Mouse (Mus musculus): ENCODE results near the gene Htr1d. TPM values are rescaled to one million over a fixed set of nuclear protein-coding genes. Genes with fewer than 3 reads are reported as not detected.

Gene Htr1d
- polyA plus RNA-seq (2017; shearing (Covaris generic)) = 0.77 TPM

DNA sequence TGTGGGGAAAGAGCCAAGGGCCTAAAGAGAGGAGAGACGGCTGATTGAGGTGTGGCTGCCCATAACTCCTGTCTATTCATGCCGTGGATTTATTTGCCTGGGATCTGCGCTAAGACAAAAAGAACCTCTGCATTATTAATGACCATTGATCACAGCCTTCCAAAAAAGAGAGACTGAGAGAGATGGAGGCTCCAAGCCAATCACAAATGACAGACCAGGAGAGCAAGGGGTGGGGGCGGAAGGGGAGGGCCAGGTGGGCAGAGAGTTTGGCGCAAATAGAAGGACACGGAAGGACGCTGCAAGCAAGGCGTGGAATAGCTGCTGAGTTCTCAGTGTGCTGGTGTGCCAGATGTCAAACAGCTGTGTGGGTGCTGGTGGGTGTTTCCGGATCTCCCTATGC is at the start of gene Htr1d:
TSS of gene Htr1d (plus strand) at position 301 of the 400 bp plus-strand sequence.

DNA sequence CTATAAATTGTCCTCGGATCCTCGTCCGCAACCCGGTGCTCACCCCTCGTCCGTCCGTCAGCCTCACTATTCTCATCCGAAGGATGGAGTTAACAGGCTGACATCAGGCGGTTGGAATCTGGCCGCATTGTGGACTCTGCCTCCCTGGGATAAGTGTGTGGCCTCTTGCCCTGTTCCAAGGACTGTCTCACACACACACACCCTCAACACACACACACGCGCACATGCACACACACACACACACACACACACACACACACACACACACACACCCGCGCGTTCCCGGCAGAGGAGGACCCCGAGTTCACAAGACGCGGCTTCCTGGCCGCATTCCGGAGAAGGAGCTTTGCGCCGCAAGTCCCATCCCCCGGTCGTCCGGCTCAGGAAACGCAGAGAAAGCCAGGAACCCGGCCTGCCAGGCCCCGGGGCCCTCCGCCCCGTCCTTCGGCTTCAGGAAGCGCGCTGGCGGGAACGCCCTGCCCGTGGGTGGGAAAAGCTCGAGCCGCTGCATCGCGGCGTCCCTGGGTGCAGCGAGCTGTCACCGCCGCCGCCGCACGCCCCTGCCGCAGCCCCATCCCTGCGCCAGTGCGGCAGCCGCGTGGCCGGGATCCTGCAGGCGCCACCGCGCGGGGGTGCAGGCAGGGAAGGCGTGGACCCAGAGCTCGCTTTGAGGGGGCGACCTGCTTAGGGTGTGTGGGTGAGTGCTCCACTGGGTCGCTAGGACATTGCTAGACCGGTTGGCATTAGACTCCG is 38.9 kb downstream of the Htr1d start, which contains the start of gene 6030445D17Rik:
TSS of gene 6030445D17Rik (plus strand) at position 165 of the 753 bp plus-strand sequence.

GRCm38 (mm10) chr4:136469371-136469903 is 46.1 kb downstream of the Htr1d start, which contains the start of gene Luzp1:
Gene Luzp1 (plus strand): TSS chr4:136469761.

Other genes starting within 250 kb of the Htr1d start
- not detected for gene Asap3, start 217.2 kb upstream of the Htr1d start, polyA plus RNA-seq (2017; shearing (Covaris generic))
- not detected for gene Tcea3, start 175.8 kb upstream of the Htr1d start, polyA plus RNA-seq (2017; shearing (Covaris generic))
- gene Zfp46, start 138.8 kb upstream of the Htr1d start, polyA plus RNA-seq (2017; shearing (Covaris generic)) = 5.9 TPM
- 109 TPM for gene Hnrnpr, start 112.6 kb upstream of the Htr1d start, polyA plus RNA-seq (2017; shearing (Covaris generic))
- not detected for gene 6030445D17Rik, start 38.7 kb downstream of the Htr1d start, polyA plus RNA-seq (2017; shearing (Covaris generic))
- 14.3 TPM for gene Luzp1, start 46.2 kb downstream of the Htr1d start, polyA plus RNA-seq (2017; shearing (Covaris generic))
- gene Kdm1a, start 179.2 kb downstream of the Htr1d start, polyA plus RNA-seq (2017; shearing (Covaris generic)) = 64.9 TPM
- gene Tex46, start 186.9 kb downstream of the Htr1d start, polyA plus RNA-seq (2017; shearing (Covaris generic)) = not detected
- gene Lactbl1, start 199.1 kb downstream of the Htr1d start, polyA plus RNA-seq (2017; shearing (Covaris generic)) = 0.21 TPM

Measured in effector memory CD4-positive, alpha-beta T cell, adult 7 months (primary cell).